Mouse (Mus musculus): ENCODE measurements at regions not wholly inside any gene's neighbourhood (a gene's known extent, or its start where the extent isn't known, plus 50 kb on each side); places are given as distances from the start of the nearest gene placed in this dataset.

DNA sequence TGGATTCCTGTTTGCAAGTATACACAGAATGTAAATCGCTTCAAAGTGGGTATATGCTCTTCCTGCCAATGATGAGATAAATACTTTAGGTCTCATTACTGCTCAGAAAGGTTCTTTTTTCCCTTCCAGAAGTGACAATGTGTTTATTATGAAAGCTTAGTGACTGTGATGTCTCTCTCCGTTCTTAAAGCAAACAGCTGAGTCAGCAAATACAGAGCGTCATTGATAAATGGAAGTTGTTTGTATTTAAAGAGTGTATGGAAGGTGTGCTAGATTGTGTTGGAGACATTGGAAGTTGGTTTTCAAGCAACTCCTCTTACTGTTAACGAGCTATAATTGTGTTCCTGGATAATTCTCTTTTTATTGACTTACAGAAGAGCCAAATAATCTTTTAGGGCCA is 408.0 kb downstream of the Prr30 start:
- DNase-seq, result no peak

DNA sequence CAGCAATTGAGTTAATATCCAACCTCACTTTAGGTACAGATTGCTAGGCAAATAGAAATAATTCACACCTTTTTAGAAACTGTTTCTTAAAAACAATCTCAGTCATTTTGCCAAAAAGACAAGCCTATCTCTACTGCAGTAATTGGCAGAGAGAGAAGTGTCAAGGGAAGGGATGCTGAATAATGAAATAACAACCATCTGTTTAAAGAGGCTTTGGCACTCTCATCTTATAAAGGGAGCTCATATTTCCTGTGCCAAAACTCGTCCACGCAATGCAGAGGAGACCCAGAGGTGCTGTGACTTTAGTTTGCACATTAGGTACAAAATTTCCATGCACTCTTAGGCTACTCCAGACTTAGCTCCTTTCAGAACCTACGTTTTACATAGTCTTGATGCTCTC is 418.2 kb downstream of the Prr30 start:
- no peak for DNase-seq

DNA sequence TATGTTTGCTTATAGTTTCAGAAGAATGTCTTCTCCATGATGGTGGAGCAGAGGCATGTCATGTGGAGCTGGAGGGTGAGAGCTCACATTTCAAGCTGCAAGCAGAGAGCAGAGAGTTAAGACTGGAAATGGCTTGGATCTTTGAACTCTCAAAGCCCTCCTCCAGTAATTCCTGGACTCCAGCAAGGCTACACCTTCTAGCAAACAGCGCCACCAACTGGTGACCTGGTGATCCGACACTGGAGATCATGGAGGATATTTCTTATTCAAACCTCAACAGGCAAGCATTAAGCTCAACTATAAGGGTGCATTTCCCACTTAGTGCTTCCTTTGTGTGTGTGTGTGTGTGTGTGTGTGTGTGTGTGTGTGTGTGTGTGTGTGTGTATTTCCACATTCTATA is 446.2 kb downstream of the Prr30 start:
- DNase-seq, result peak; percentile 39

DNA sequence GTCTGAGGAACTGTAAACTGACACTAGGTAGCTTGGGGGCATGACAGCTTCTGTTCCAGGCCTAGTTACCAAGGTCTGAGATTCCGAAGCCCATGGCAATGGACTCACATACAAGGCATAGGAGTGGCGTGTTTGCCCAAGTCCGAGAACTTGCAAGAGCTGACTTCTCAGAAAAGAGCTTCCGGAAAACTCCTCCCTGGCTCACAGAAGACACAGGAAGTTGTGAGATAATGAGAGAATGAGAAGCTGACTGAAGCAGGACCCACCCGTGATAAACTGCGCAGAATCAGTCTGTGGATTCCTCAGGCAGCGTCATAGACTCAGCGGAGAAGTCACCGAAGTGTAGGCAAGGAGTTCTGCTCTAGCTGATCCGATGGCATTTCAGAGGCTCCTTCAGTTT is 447.4 kb downstream of the Prr30 start:
- DNase-seq, result no peak

DNA sequence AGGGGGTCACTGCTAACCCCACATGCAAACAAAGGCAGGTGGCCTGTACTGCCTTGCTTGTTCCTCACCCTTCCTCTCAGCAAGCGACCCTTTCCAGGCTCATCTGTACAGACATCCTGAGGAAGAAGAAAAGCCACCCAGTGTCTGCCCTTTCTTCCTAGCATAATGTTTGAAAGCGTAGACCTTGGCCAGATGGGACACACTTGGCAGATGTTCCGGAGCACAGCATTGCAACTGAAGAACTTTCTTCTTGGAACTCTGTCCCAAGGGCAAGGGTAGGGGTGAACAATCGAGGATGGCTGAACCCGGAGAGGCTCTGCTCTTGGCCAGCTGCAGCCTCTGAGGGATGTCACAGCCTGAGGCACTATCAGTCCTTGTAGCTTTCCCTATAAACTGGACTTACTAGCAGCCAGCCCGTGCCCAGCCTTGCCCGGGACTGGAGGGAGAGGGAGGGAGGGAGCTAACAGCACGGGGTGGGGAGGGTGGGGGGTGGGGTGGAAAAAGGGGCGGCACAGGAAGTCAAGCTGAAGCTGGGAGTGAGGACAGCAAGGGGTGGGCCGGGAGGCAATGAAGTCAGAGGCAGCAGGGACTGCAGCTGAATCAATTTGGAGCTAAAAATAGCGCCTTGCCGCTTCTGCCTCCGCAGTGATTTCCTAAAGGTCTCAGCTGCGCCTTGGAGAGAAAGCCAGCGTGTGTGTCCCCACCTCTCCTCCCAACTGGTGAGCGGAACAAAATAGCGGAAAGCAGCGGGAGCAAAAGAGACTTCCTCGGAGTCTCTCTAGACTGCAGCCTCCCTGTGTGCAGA is 450.2 kb downstream of the Prr30 start:
- peak; percentile 75 for DNase-seq

DNA sequence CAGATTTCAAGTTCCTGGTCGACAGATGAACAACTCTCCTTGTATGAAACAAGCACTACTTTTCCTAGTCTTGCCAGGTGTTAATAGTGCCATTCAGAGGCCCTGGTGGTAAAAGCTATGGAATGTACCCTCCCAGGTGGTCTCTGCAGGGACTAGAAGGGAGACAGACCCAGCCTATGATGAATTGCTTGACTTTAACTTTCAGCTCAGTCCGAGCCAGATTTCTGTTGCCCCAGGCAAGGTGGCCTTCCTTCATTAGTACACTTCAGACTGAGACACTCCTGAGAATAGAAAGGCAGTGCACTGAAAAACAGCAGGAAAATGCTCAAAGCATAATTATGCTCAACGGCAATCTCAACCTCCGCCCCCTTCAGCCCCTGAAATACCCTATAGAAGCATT is 450.8 kb upstream of the Klf12 start:
- no peak for DNase-seq

DNA sequence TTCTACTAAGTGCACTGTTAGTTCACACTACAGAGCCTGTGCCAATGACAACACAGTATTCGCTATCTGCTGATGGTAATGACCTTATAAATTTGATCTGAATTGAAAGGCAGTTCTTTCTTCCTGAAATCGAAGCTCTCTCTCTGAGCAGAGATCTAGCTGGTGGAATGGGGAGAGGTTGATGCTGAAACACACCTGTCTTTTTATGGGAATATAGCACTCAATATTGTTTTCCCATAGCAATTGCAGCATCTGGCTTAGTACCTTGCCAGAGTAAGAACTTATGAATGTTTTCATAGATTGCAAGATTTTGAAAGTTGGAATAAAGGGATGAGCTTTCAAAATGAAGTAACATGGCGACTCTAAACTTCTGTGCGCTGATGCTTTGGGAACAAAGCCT is 444.0 kb upstream of the Klf12 start:
- no peak for DNase-seq

DNA sequence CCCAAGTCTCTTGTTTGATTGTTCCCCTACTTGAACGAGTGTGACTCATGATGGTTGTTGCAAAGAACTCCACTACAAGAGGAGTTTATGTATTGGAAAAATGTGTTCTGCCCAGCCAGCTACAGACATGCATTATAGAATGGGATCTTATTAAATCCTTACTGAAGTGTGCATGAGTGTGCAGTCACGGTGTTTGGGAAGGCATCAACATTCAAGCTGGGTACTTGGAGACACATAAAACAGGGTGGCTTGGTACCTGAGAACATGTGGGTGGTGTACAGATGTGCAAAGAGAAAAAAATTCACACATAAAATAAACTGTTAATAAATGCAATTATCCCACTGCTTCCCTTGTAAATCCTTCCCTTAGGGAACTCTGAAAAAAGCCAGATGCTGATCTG is 443.2 kb upstream of the Klf12 start:
- no peak for DNase-seq

DNA sequence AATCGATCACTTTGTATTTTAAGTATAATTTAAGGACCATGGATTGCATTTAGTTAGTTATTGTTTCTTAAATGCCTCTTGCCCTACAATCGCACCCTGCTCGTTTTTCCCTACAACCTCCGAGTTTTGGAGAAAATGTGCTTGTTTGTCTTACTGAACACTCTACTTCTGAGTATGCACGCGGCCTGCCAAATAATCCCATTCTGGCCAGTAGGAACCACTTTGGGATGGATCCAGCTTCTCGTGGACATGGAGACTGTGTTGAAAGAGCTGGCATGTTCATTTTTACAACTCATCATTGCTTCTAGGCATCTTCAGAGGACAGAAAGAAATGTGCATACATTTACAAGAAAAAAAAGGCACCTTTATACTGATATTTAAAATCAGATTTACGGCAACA is 440.5 kb upstream of the Klf12 start:
- no peak for DNase-seq

DNA sequence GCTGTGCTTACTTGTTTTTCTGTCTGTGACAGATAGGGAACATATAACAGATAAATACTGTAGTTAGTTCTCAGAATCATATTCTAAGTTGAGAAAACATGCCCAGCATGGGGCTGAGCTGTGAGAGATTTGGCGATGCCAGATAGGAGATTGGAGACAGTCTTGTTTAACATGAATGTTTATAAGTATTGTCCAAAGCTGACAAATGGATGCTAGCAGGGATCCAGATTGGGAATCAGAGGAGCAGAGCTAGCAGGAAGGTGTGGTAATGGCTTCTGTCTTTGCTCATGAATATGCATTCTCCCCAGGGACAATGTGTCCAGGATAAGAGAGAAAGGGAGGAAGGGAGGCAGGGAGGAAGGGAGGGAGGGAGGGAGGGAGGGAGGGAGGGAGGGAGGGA is 436.2 kb upstream of the Klf12 start:
- no peak for DNase-seq

DNA sequence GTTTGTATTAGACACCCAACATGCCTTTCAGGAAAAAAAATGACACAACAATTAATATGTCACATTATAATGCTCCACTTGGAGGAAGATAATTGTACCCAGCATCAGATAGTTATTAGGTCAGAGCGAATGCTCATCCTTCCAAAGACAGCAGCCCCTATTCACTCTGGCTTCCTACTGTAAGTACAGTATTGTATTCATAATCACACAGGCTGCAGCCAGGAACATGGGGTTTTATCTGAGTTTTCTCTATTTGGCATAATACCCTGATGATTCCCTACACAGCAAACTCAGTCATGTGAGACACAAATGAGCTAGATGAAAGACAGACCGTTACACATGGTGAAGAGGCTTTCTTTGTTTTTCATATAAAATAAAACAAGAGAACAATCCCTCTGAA is 430.5 kb upstream of the Klf12 start:
- no peak for DNase-seq

DNA sequence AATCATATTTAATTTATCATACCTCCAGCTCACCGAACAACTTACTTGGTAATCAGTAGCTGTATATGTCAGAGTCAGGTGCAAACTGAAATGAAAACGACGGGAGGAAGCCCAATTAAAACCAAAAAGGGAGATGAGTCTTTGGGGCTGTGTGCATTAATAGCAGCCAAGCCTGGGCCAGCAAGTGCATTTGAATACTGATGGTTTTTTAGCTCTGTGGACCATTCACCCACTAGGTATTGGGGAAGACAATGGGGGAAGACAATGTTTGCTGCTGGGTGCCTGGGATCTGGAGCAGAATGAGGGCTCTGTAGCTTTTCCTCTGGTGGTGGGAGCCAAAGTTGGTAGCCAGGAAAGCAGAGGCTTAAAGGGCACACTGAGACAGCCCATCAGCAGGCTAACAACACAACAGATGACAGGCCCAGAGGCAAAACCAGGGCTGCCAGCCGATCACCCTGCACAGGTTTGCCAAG is 429.6 kb upstream of the Klf12 start:
- no peak for DNase-seq

DNA sequence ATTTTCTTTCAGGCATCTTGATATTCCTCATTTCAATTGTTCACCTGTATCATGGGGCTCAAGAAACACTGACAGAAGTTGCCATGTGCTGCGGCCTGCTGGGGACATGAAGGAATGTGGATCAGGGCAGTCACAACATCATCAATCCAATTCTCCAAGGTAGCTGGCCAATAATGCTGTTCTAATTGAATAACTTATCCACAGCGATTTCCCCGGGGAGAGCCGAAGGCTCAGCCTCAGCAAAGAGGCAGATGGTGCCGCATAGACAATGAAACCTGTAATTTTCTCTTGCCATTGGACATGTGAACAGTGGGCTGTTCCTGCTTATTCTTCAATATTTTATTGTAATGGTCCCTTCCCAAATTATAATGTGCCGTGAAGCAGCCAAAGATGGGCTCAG is 429.1 kb upstream of the Klf12 start:
- DNase-seq, result no peak

DNA sequence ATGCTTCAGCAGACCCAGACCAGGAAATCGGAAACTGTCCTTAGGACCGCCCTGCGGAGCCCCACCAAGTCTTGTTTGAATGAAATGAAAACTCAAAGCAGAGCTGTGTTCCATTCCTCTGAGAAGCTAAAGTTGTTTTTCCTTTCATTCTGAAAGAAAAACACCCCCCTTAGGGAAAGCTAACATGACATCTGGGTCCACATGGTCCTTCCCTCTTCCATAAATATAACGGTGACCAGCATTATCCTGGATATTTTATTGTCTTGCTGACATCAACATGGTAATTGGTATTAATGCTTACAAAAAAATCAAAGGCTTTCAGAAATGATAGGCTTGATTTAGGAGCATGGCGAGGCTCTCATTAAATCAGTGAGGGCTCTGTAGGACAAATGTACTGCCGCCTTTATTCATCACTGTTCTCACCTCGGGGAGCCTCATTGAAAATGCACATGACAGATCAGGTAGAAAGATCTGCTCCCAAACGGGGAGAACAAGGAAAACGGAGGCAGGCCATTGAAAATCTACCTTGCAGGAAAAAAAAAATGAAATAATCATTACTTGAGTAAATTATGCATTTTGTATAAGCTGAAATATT is 381.0 kb upstream of the Klf12 start:
- no peak for DNase-seq

DNA sequence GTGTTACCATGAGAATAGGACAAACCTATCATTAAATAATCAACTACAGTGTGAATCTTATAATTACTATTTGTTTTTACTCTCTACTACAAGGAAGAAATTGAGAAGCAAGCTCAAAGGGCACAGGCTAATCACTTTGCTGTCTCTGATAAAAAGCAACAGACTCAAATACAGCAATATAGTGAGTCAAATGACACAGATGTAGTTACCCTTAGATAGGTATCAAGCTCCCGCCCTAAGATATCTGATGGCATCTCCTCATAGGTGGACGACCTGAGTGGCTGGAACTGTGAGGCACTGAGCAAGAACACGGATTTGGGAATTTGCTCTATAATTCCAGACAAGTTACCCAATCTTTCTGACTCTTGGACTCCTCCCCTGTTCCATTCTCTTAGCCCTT is 379.7 kb upstream of the Klf12 start:
- DNase-seq, result no peak

DNA sequence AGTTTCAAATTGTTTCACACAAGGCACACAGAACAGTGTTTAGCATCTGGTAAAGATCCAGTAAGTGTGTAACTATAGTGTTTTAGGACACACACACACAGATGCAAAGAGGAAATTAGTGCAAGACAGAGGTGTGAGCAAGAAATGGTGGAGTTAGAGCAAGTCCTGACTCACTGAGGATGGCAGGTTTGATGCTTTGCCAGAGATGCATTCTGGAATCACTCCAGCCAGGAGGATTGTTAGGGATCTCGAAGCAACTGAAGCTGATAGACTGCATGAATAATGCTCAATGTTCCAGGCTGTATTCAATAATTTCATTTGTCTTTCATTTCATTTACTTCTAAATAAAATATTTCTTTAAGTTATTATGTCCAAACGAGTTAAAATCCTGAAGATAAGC is 357.6 kb upstream of the Klf12 start:
- no peak for DNase-seq

DNA sequence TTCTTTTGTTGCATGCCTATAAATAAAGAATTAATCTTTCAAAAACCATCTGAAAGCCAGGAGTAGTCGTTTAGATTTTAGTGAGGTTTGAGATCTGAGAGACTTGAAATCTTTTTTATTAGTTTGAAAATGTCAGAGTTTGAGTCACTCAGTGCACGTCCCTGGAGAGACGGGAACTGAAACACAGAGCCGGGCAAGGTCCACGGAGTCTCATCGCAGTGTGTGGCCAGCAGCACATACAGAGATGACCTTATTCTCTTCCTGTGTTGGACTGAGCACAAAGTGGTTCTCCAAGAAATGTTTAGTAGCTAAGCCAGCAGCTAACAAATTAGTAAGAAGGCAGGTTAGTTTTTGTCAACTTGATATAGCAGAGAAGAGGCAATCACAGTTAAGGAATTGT is 350.0 kb upstream of the Klf12 start:
- peak; percentile 8 for DNase-seq

DNA sequence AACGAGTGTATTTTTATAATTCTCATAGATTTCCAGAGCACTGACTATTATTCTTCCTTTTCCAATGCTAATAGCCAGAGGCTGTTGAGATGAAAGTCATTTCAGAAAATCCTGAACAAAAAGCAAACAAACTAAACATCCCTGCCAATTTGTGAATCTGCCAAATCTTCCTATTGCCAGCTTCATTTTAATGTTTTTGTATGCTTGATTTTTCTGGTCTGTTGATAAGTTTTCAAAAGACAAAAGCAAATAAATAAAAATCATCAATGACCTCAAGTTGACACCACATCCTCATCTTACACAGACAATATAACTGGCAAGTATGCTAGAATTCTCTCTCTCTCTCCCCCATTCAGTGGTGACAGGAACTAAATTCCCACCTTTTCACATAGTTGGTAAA is 347.2 kb upstream of the Klf12 start:
- no peak for DNase-seq

DNA sequence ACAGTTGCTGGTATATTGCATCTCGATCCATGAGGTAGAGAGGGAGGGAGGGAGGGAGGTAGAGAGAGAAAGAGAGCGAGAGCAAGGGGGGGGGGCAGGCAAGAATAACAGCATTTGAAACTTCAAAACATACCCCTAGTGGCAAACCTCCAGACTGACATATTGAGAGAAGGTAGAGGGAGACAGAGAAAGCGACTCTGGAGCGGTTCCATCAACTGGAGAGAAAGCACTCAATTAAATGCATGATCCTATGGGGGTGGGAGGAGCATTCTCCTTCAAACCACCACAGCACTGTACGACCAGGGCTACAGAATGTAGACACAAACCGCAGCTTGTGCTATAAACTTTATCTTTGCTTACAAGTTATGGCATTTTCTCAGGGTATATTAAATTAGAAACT is 345.7 kb upstream of the Klf12 start:
- DNase-seq, result no peak

DNA sequence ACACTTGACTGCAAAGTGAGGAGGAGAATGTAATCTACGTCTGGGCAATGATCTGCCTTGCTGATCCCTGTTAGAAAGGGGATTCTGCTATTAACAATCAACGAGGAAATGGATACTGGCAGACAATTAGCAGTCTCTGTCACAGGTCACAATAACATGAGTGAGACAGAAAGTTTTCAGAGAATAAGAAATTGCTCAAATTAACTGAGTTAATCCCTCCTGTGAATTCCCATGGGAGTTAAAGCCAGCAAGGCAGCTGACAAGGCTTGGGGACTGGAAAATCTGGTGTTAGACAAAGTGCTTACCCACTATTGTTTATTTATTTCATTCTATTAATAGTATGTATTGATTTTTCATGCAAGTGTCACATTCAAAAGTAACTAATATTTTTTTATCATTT is 343.0 kb upstream of the Klf12 start:
- DNase-seq, result no peak

DNA sequence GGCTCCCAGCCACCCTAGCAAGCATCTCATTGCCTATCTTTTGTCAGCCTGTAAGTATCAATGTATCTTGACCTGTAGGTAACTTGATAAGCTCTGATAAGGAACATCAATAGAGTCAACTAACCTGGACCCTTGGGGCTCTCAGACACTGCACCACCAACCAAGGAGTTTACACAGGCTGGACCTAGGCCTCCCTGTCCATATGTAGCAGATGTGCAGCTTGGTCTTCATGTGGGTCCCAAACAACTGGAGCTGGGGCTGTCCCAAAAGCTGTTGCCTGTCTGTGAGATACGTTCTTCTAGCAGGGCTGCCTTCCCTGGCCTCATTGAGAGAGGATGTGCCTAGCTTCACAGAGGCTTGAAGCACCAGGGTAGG is 335.2 kb upstream of the Klf12 start:
- no peak for DNase-seq

DNA sequence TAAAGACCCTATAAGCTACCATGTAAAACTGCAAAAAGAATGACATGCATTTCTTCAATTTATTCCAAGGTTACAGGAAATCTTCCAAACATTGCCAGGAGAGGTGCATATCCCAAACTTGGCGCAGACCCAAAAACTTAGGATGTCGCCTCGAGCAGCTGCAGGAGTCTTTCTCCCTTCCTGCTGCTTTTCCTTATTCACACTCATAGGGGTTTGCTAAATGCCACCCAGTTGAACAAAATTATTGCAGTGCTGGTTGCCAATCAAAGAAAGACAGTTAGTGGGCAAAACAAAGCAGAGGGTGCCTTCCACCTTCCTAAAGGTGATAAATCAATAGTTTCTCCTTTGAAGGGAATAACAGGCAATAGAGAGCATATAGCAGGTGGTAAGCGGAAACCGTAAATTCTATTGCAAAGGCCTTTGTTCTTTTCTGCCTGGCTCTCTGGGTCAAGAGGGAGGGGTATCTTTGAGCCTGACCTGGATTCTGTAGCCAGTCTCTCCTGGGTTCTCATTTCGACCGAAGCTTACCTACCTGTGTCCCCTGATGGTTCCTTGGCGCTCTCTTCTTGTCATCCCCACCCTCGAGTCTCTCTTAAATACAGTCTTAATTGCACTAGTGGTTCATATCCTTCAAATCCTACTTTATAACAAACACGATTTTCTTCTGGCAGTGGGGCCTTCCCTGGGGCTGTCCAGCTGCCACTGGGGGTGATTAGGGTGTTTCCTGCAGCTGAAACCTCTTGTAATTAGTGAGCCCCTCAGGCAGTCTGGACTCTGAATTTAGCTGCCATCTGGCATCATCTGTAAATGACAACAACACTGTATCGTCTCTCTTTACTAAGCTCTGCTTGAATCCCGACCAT is 334.5 kb upstream of the Klf12 start:
- peak; percentile 12 for DNase-seq

DNA sequence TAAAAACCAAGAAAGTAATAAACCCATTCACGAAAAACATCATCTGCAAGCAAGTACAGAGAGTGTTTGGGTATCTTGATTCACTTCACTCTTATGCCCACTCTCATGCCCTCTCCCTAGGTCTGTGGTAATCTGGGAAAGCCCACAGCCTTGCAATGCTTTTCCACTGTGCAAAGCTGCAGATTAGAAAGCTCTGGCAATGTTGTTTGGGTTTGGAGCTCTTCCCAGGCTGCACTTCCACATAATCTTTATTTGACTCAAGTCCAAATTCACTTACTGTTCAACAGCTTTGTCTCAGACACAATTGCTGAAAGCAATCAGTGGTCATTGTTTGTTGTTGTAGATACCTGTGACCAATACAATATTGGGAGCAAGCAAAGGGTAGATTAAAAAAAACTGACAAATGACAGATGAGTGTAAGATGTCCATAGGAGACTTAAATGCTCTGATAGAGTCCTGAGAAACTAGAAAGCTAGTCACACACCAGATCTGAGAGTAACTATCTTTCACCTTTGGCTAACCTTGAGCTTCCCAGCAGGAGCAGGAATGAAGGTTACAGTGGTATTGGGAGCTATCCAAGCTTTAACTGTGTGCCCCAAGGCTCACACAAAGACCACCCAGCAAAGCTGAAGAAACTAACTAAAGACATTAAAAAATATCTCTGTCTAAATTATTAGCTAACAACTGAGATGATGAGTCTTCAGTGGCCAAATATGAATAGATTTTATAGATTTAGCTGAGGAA is 325.7 kb upstream of the Klf12 start:
- DNase-seq, result peak; percentile 24

All from kidney, postnatal 10 days (tissue).